Mouse (Mus musculus) kidney, adult 2 months (tissue): ENCODE results near the gene Nle1.

Experiments
- CTCF ChIP-seq: fragments of 200-500 bp; conservative IDR thresholded peaks from 2 replicates; pipeline ENCODE4 v1.5.1; 2011; ENCODE audit warnings: low read depth, mild to moderate bottlenecking, control low read depth, low read length, moderate library complexity, mixed read lengths; ENCODE audit not compliant: insufficient read depth, insufficient read length
- POLR2A ChIP-seq: fragments of 200-500 bp; IDR thresholded peaks from one replicate; pipeline ENCODE4 v1.6.1; 2011; ENCODE audit warnings: low read depth, low read length, control low read depth

DNA sequence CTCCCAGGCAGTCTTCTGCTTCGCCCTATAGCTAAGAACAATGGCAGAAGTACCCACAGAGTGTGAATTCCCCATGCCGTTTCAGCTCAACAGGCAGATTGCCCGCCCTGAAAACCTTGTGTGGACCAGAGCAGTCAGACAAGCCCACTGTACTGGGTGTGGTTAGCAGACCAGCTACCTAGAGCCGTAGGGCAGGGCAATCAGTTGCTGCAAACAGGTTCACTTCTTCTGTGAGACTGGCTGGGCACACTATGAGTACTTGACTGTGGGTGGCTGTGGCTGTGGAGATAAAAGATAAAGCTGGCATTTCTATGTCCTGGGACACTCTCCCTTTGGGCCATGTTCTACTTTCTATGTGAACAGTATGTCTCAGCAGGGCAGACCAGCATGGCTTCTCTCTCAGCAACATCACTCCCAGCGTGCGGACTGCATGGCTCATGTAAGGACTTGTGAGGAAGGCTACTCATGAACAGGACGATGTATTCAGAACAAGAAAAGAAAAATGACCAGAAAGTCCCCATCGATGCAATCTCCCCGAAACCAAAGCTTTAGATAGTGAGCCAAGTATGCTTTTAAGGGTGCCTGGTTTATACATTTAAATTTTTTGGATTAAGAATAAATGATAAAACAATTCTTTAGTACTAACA is 52.8 kb downstream of the Nle1 start:
- TF ChIP-seq CTCF (no peak), POLR2A (no peak)
